Mouse (Mus musculus): Measurements from ENCODE around the gene Igsf8. TPM values are rescaled to one million over a fixed set of nuclear protein-coding genes. Genes with fewer than 3 reads are reported as not detected.

The Igsf8 gene
- polyA plus RNA-seq, 1 experiment from 2014 or later: 137 TPM

Other genes with a start within 250 kb of the Igsf8 start
- 48.0 and 51.5 TPM in 2 replicates for gene Vangl2, start 233.2 kb upstream of the Igsf8 start, polyA plus RNA-seq (2015; fragmentation: Nextera tagmentation; extraction: Ambion mirVana)
- 3.9 and 4.6 TPM in 2 replicates for gene Nhlh1, start 204.1 kb upstream of the Igsf8 start, polyA plus RNA-seq (2015; fragmentation: Nextera tagmentation; extraction: Ambion mirVana)
- 207 TPM in 2 replicates for gene Copa, start 179.1 kb upstream of the Igsf8 start, polyA plus RNA-seq (2015; fragmentation: Nextera tagmentation; extraction: Ambion mirVana)
- gene Ncstn, start 178.8 kb upstream of the Igsf8 start, polyA plus RNA-seq (2015; fragmentation: Nextera tagmentation; extraction: Ambion mirVana): 104 and 105 TPM in 2 replicates
- gene Pex19, start 134.9 kb upstream of the Igsf8 start, polyA plus RNA-seq (2015; fragmentation: Nextera tagmentation; extraction: Ambion mirVana): 155 and 160 TPM in 2 replicates
- gene Dcaf8, start 113.6 kb upstream of the Igsf8 start, polyA plus RNA-seq (2015; fragmentation: Nextera tagmentation; extraction: Ambion mirVana): 104 and 109 TPM in 2 replicates
- 462 and 488 TPM in 2 replicates for gene Pea15a, start 54.8 kb upstream of the Igsf8 start, polyA plus RNA-seq (2015; fragmentation: Nextera tagmentation; extraction: Ambion mirVana)
- gene Casq1, start 41.8 kb upstream of the Igsf8 start, polyA plus RNA-seq (2015; fragmentation: Nextera tagmentation; extraction: Ambion mirVana): 6.2 and 6.4 TPM in 2 replicates
- gene Atp1a4, start 3.2 kb upstream of the Igsf8 start, polyA plus RNA-seq (2015; fragmentation: Nextera tagmentation; extraction: Ambion mirVana): 0.09 and 0.10 TPM in 2 replicates
- 32.2 and 33.1 TPM in 2 replicates for gene Atp1a2, start 36.4 kb downstream of the Igsf8 start, polyA plus RNA-seq (2015; fragmentation: Nextera tagmentation; extraction: Ambion mirVana)
- 3.4 and 3.5 TPM in 2 replicates for gene Kcnj9, start 67.7 kb downstream of the Igsf8 start, polyA plus RNA-seq (2015; fragmentation: Nextera tagmentation; extraction: Ambion mirVana)
- gene Kcnj10, start 79.6 kb downstream of the Igsf8 start, polyA plus RNA-seq (2015; fragmentation: Nextera tagmentation; extraction: Ambion mirVana): 1.7 and 1.9 TPM in 2 replicates
- 4.7 TPM in 2 replicates for gene Pigm, start 114.9 kb downstream of the Igsf8 start, polyA plus RNA-seq (2015; fragmentation: Nextera tagmentation; extraction: Ambion mirVana)
- not detected in 2 replicates for gene Slamf9, start 213.7 kb downstream of the Igsf8 start, polyA plus RNA-seq (2015; fragmentation: Nextera tagmentation; extraction: Ambion mirVana)
- gene Igsf9, start 220.1 kb downstream of the Igsf8 start, polyA plus RNA-seq (2015; fragmentation: Nextera tagmentation; extraction: Ambion mirVana): 74.0 and 78.3 TPM in 2 replicates
- 46.6 and 52.7 TPM in 2 replicates for gene Tagln2, start 238.4 kb downstream of the Igsf8 start, polyA plus RNA-seq (2015; fragmentation: Nextera tagmentation; extraction: Ambion mirVana)